Mouse (Mus musculus) kidney, postnatal 0 days (tissue): ENCODE measurements around the gene Faxc. TPM values are rescaled to one million over a fixed set of nuclear protein-coding genes. Genes with fewer than 3 reads are reported as not detected.

Experiments used
- ATAC-seq: fragments of 200-750 bp; cut with Nextera tagmentation; replicated peaks from 2 replicates; pipeline ENCODE4 v1.8.0; 2017; ENCODE audit warnings: low read depth, moderate number of reproducible peaks, moderate TSS enrichment, moderate library complexity; ENCODE audit not compliant: low FRiP score
- DNase-seq: peaks from one replicate; pipeline ENCODE4 v3.0.0-alpha.2; 2016; ENCODE audit warnings: low spot score
- H3K27ac ChIP-seq: fragments of 300-500 bp; sonication (generic); 2 replicates; pipeline ENCODE4 v1.5.1; 2014; ENCODE audit warnings: mild to moderate bottlenecking
- H3K27me3 ChIP-seq: fragments of 300-500 bp; sonication (generic); 2 replicates; pipeline ENCODE4 v1.6.1; 2014; ENCODE audit warnings: low read length, mixed read lengths; ENCODE audit not compliant: insufficient read depth
- H3K36me3 ChIP-seq: fragments of 300-500 bp; sonication (generic); 2 replicates; pipeline ENCODE4 v1.6.1; 2014; ENCODE audit warnings: low read length, mixed read lengths; ENCODE audit not compliant: insufficient read depth
- H3K4me1 ChIP-seq: fragments of 300-500 bp; sonication (generic); replicated peaks from 2 replicates; pipeline ENCODE4 v1.6.1; 2014; ENCODE audit warnings: antibody characterized with exemption, low read length, mixed read lengths; ENCODE audit not compliant: insufficient read depth
- H3K4me2 ChIP-seq: fragments of 300-500 bp; sonication (generic); 2 replicates; pipeline ENCODE4 v1.6.1; 2014; ENCODE audit warnings: mild to moderate bottlenecking, low read length, moderate library complexity, mixed read lengths
- H3K4me3 ChIP-seq: fragments of 300-500 bp; sonication (generic); replicated peaks from 2 replicates; pipeline ENCODE4 v1.5.1; 2014; ENCODE audit warnings: low read depth, low read length
- H3K9ac ChIP-seq: fragments of 300-500 bp; sonication (generic); 2 replicates; pipeline ENCODE4 v1.6.1; 2014; ENCODE audit warnings: low read depth, low read length
- H3K9me3 ChIP-seq: fragments of 300-500 bp; sonication (generic); replicated peaks from 2 replicates; pipeline ENCODE4 v1.6.1; 2016; ENCODE audit warnings: low read length, inconsistent platforms, mixed read lengths
- CTCF ChIP-seq: IDR thresholded peaks from 2 replicates; pipeline ENCODE4 v1.5.1; 2016; ENCODE audit warnings: antibody characterized with exemption, low read depth, mild to moderate bottlenecking, moderate library complexity
- WGBS: fragments of 180-500 bp; shearing (Covaris S2); extraction: QIAGEN DNeasy Blood & Tissue Kit; methylation state at CpG from one replicate; pipeline ENCODE4 v1.1.7; 2014; 5-methylcytosine and 5-hydroxymethylcytosine counted together
- polyA plus RNA-seq: library from polyadenylated mRNA; unstranded; fragments of >200 nt; fragmentation: Nextera tagmentation; extraction: Ambion mirVana; gene quantifications from 2 replicates; pipeline ENCODE4 v1.2.1, GENCODE M21; 2015

Faxc gene
- polyA plus RNA-seq, 1 experiment from 2014 or later, result 2.0 TPM

DNA sequence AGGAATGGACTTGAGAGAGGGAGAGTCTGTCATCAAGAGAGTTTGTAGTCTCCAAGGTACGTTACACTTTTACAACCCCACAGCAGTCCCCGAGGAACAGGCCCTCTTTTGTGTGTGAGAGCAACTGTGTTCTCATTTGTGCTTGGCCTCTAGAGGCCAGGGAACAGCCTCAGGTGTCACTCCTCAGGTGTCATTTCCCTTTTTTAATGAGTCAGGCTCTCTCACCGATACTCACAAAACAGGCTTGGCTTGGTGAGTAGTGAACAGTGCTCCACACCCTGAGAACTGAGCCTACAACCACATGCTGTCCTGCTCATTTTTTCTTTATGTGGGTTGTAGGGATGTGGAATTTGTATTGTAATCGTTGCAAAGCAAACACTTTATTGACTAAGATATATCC is 49.3 kb downstream of the Faxc start:
- TF ChIP-seq CTCF, result no peak
- no peaks in the 10 kb centered on the region for H3K36me3 ChIP-seq
- H3K4me1 ChIP-seq, result no peaks in the 10 kb centered on the region
- H3K4me3 ChIP-seq, result no peak overlapping the region
- no peak overlapping the region for H3K4me2 ChIP-seq
- DNase-seq, result no peak
- H3K27ac ChIP-seq, result no peak overlapping the region
- WGBS, result 50% methylated on average over 4 of the region's 4 CpGs
- H3K27me3 ChIP-seq, result no peaks in the 10 kb centered on the region
- H3K9ac ChIP-seq, result no peak overlapping the region
- no peak for ATAC-seq
- H3K9me3 ChIP-seq, result no peaks in the 10 kb centered on the region

DNA sequence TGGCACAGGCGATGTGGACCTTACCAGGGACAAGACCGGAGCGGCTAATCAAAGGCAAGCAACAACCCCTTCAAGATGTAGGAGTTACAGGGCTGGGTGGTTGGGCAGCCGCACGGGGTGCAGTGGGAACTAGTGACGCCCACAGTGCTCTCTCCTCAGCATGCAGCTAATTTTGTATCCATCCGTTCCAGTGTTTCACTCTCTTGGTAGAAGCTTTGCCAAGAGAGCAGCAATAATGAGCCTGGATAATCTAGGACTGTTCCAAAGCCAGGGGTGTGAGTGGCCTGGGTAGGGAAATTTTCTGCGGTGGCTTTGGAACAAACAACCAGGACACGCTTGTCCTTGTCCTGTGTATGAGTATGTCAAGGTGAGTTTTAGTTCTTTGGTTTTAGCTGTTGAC is 51.3 kb downstream of the Faxc start:
- WGBS, result 97% methylated on average over 9 of the region's 9 CpGs
- Histone ChIP-seq H3K4me2 (no peak overlapping the region), H3K36me3 (no peaks in the 10 kb centered on the region), H3K27me3 (no peaks in the 10 kb centered on the region), H3K9ac (no peak overlapping the region), H3K4me1 (no peaks in the 10 kb centered on the region), H3K27ac (no peak overlapping the region), H3K4me3 (no peak overlapping the region), H3K9me3 (no peaks in the 10 kb centered on the region)
- ATAC-seq, result no peak
- TF ChIP-seq CTCF, result no peak
- DNase-seq, result no peak

DNA sequence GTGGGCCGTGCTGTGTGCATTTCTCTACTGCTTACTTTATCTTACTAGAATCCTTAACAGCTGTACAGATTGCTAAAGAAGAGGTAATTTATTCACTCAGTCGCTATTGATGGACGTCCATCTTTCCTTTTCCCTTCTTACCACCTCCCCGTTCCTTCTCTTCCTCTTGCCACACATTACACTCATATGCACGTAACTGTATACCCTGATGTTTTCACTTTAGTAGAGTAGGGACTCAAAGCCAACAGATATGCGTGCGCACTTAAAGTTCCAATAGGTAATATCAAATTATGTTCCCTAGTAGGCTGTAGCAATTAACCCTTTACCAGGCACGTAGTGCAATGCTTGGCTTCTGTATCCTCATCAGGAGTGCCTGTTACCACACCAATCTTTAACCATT is 55.7 kb downstream of the Faxc start:
- Histone ChIP-seq H3K36me3 (no peaks in the 10 kb centered on the region), H3K4me1 (no peaks in the 10 kb centered on the region), H3K4me3 (no peak overlapping the region), H3K27ac (no peak overlapping the region), H3K4me2 (no peak overlapping the region), H3K27me3 (no peaks in the 10 kb centered on the region), H3K9me3 (no peaks in the 10 kb centered on the region), H3K9ac (no peak overlapping the region)
- 75% methylated on average over 8 of the region's 8 CpGs for WGBS
- no peak for DNase-seq
- ATAC-seq, result no peak
- no peak for TF ChIP-seq CTCF

DNA sequence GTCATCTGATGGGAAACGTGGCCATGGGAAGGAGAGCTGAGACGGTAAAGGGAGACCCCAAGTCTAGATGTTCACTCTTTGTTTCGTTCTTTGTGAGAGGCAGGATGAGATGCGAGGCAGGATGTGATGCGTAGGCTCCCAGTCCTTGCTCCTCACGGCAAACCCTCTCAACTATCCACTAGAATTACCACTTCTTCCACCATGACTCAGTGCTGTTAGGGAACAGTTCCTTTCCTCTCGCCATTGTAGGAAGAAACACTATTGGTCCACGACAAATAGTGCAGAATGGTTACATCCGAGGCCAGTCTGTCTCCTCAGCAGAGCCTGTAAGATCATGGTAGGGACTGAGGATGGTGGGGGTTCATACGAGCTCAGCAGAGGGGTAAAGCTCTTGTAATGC is 56.3 kb downstream of the Faxc start:
- WGBS, result 85% methylated on average over 10 of the region's 10 CpGs
- Histone ChIP-seq H3K36me3 (no peaks in the 10 kb centered on the region), H3K4me2 (no peak overlapping the region), H3K4me1 (no peaks in the 10 kb centered on the region), H3K9ac (no peak overlapping the region), H3K9me3 (no peaks in the 10 kb centered on the region), H3K27me3 (no peaks in the 10 kb centered on the region), H3K4me3 (no peak overlapping the region), H3K27ac (no peak overlapping the region)
- no peak for TF ChIP-seq CTCF
- ATAC-seq (no peak), DNase-seq (no peak)

DNA sequence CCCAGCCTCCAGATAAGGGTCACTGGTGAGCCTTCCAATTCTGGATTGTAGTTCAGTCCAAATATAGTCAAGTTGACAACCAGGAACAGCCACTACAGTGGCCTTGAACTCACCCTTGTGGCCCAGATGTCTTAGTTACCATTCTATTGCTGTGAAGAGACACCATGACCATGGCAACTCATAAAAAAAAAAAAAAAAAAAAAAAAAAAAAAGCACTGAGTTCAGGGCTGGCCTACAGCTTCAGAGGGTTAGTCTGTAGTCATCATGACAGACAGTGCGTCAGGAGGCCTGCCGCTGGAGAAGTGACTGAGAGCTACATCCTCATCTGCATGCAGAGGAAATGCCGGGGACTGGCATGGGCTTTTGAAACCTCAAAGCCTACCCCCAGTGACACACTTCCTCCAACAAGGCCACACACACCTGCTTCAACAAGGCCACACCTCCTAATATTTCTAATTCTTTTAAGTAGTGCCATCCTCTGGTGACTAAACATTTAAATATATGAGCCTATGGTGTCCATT is 58.5 kb downstream of the Faxc start:
- Histone ChIP-seq H3K4me1 (no peaks in the 10 kb centered on the region), H3K4me2 (no peak overlapping the region), H3K4me3 (no peak overlapping the region), H3K27me3 (no peaks in the 10 kb centered on the region), H3K9ac (no peak overlapping the region), H3K27ac (no peak overlapping the region), H3K36me3 (no peaks in the 10 kb centered on the region), H3K9me3 (no peaks in the 10 kb centered on the region)
- 92% methylated on average over 3 of the region's 3 CpGs for WGBS
- ATAC-seq (no peak), DNase-seq (no peak)
- TF ChIP-seq CTCF, result no peak

DNA sequence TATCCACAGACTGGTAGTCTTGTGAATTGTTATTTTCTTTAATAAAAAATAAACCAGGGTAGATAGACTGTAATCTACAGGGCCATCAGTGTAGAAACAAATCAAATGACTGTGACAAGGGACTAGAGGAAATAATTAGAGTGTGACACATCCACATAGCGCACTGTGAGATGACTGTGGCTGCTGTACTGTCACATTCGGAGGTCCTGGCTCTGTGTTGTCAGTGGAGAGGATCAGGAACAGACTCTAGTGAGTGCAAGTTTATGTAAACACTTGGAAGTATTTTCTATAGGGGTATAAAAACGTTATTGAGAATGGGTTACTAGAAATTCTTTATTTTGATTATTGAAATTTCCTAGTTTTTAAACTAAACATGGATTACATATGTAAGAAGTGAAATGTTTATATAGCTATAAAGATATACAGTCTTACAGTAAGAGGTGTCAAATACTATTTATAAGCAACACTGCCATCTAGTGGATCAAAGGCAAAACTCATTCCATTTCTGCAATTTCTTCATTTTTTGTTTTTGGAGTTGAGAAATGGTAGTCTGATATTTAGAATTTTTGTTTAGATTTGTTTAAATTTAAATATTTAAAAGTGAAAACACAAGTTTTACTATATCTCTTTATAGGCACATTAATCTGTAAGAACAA is 59.6 kb downstream of the Faxc start:
- H3K4me1 ChIP-seq, result no peaks in the 10 kb centered on the region
- no peak for ATAC-seq
- 48% methylated on average over 3 of the region's 3 CpGs for WGBS
- no peak overlapping the region for H3K4me2 ChIP-seq
- no peaks in the 10 kb centered on the region for H3K36me3 ChIP-seq
- peak; percentile 74 for TF ChIP-seq CTCF
- H3K27ac ChIP-seq, result no peak overlapping the region
- peak; percentile 85 for DNase-seq
- no peaks in the 10 kb centered on the region for H3K27me3 ChIP-seq
- no peaks in the 10 kb centered on the region for H3K9me3 ChIP-seq
- no peak overlapping the region for H3K9ac ChIP-seq
- H3K4me3 ChIP-seq, result no peak overlapping the region
